Mouse (Mus musculus) skeletal muscle tissue, adult 2 months (tissue): ENCODE measurements around the gene Spata1.

Source experiments
- DNase-seq: peaks from one replicate; pipeline ENCODE4 v3.0.0-alpha.2; 2012; ENCODE audit warnings: low read depth, low spot score

Gene Spata1

DNA sequence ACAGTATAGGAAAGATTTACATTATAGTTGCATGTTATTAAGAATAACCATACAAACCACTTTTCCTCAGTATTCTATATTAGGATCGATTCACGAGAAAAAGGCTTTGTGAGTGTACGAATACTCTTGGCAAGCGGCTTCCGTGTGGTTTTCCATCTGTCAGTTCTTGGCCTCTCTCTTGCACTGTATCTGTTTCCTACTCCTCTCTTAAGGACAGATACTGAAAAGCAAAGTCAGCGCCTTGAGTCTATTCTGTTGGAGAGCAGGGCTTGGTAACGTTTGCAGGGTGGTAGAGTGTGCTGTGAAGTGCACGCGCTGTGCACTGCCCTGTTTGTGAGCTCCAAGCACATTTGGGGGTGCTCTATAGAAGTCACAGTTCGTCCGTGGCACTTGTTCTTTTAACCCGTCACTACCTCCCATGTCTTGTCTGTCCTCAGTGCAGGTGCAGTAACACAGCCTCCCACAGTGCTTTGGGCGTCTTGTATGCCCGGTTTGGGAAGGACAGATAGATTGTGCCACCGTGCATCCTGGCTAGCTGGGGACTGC is 79.5 kb downstream of the Spata1 start:
- no peak for DNase-seq

- no peak for DNase-seq
These were observed 80.0 kb downstream of the Spata1 start for GRCm38 (mm10) chr3:146419534-146419933.

DNA sequence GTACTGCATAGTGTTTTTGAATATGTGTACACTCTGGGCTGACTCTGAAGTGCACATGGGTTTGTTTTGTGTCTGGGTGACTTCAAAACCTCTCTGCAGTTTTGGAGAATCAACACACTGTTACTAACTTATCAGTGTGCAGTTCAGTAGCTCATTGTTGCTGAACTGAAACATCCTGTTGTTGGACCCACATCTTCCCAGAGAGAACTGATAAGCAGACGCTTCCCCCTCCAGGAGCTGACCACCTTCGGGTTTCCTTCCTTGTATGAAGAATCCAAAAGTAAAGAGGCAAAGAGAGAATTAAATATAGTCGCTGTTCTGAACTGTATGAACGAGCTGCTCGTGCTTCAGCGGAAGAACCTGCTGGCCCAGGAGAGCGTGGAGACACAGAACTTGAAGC is 80.7 kb downstream of the Spata1 start:
- DNase-seq, result no peak

DNA sequence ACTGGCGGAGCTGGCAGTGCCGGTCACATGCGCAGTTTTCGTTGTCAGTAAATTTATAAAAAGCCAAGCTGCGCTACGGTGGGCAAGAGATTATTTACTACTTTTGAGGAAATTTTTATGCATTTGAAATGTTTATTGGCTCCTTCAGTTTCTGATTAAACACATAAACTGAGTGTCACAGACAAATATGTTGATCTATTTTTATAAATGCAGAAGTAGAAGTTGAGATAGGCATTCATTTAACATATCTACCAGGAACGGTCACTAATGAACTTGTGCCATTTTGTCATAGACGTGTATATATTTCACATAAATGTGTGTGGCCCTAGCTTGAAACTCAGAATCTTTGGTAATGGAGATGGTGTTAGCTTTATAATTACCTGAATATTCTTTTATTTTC is 81.7 kb downstream of the Spata1 start:
- no peak for DNase-seq

GRCm38 (mm10) chr3:146414555-146414954 is 85.0 kb downstream of the Spata1 start:
- no peak for DNase-seq

GRCm38 (mm10) chr3:146413992-146414391 is 85.6 kb downstream of the Spata1 start:
- no peak for DNase-seq

DNA sequence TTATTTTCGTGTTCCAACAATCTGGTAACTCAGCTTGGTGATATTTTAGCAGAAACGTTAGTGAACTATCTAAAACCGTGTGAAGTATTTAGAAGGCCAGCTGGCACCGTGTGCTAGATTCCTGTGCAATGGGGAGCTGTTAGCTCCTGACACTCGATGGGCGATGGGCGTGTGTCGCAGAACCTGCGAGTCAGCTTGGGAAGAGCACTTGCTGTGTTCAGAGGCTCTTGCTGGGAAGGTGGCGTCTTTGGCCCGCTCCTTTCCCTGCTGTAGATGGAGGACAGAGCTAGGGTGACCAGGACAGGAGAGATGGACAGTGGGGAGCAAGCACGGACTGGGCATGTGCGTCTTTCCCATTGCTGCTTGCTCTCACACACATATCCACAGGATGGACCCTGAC is 86.5 kb downstream of the Spata1 start:
- no peak for DNase-seq

DNA sequence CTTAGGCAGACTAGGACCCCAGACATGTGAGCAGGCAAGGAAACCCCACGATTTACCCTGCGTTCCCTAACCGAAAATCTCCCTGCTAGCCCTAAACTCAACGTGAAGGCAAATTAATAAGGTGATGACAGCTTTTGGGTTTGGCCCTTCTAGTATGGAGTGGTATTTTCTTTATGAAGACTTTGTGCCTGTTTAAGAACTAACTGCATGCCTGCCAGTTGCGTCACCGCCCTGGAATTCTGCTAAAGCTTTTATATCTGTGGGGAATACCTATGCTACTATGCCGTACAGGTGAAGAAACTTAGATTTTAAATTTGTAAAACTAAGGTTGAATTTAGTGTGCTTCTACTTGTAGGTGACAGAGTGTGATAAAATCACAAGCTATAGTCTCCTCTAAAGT is 87.1 kb downstream of the Spata1 start:
- no peak for DNase-seq

DNA sequence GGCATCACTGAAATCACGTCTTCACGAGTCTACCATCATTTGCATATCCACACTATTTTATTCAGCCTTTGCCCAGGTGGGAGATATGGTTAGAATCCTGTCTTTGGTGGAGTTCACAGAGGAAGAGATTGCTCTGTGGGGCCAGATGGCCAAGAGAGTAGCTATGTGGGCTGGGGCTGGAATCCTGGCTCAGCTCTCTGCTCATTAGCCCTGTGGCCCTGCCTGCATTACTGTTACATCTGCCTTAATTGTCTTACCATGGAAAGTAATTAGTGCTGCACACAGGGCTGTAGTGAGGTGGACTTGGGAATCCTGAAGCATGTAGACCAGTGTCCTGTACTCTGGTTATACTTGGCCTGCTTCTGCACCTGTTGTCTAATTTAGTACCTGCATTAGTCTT is 87.5 kb downstream of the Spata1 start:
- DNase-seq, result no peak

GRCm38 (mm10) chr3:146410114-146410513 is 89.4 kb downstream of the Spata1 start:
- DNase-seq, result no peak
